Comparison of ENCODE assay signal across 17 mouse cellular contexts in the genomic region with DNA sequence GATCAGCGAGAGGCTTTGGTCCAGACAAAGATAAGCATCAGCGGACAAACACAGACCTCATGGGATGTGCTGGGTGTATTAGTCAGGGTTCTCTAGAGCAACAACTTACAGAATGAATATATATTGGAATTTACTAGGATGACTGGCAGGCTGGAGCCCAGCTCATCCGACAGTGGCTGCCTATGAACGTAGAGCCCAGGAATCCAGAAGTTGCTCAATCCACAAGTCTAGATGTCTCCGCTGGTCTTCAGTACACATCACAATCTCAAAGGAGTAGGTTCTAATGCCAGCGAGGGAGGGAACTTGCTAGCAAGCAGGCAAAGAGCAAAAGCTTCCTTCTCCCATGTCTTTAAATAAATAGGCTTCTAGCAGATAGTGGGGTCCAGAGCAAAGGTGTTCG.
"Had no signal": no experiment of that assay in that cellular context is flagged by ENCODE, and none has a peak within 500 bp of the region (broad histone marks: within the 10 kb centered on the region; RNA-seq: fewer than 3 reads in every experiment).

No protein-coding gene starts in this region.

- H3K9ac ChIP-seq: neural tube, embryonic 12.5 days; neural tube, embryonic 13.5 days; neural tube, embryonic 15.5 days; stomach, embryonic 15.5 days had no signal

- H3K4me3 ChIP-seq: neural tube, embryonic 12.5 days; neural tube, embryonic 13.5 days; neural tube, embryonic 15.5 days; stomach, embryonic 15.5 days had no signal

- H3K9me3 ChIP-seq: neural tube, embryonic 12.5 days; neural tube, embryonic 13.5 days; neural tube, embryonic 15.5 days; stomach, embryonic 15.5 days had no signal

- DNase-seq: retina, postnatal 1 day; right cerebral cortex, adult 18-20 months; right cerebral cortex, postnatal 14 days; right cerebral cortex, postnatal 25 days; right cerebral cortex, postnatal 4 days; spleen, adult 18-20 months; thymus, adult 18-20 months; thymus, adult 2 months; thymus, postnatal 14 days; thymus, postnatal 25 days; thymus, postnatal 36 days; thymus, postnatal 4 days had no signal

- H3K4me2 ChIP-seq: neural tube, embryonic 12.5 days; neural tube, embryonic 13.5 days; neural tube, embryonic 15.5 days; stomach, embryonic 15.5 days had no signal

- H3K4me1 ChIP-seq: neural tube, embryonic 12.5 days; neural tube, embryonic 13.5 days; neural tube, embryonic 15.5 days had no signal

- H3K36me3 ChIP-seq: neural tube, embryonic 13.5 days; stomach, embryonic 15.5 days had no signal

- H3K27ac ChIP-seq: neural tube, embryonic 12.5 days; neural tube, embryonic 13.5 days; neural tube, embryonic 15.5 days; stomach, embryonic 15.5 days; stomach, postnatal 0 days had no signal

- H3K27me3 ChIP-seq: neural tube, embryonic 12.5 days; neural tube, embryonic 13.5 days; neural tube, embryonic 15.5 days; stomach, embryonic 15.5 days had no signal
